Mouse (Mus musculus) NIH3T3 (cell line): ENCODE data around the gene Nrcam.

Source experiments
- DNase-seq: peaks from one replicate; pipeline ENCODE4 v3.0.0-alpha.2; 2012; ENCODE audit warnings: low read depth

Gene Nrcam

DNA sequence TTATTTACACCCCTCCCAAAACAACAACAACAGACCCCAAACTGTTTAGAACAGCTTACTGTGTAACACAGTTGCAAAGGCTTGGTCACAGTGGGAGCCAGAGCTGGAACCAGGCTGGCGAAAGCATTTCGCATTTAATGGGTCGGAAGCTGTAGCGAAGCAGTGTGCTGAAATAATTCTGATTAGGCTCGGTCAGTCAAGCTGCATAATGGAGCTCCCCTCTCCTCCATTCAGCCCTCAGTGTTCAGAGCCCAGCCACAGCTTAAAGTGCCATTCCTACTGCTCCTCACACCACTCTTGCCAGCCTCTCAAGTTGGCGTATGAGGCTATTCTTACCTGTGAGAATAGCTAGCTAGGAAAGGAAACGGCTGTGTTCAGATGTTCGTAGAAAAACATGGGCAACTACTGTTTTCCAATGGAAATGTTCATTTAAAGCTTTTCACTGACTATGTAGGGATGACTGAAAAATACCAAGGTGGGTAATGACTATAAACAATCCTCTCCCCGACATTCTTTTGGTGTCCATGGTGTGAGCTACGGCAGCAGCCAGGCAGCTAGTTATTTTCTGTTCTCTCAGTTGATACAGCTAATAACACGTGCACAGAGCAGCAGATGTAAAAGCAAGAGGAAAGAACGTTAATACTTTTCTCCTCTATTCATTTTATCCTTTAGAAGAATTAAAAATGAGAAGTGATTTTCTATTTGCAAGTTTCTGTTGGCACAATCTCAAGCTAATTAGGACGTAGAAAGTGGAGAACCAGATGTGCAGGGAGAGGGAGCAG, 108.6 kb downstream of the Nrcam start:
- no peak for DNase-seq

DNA sequence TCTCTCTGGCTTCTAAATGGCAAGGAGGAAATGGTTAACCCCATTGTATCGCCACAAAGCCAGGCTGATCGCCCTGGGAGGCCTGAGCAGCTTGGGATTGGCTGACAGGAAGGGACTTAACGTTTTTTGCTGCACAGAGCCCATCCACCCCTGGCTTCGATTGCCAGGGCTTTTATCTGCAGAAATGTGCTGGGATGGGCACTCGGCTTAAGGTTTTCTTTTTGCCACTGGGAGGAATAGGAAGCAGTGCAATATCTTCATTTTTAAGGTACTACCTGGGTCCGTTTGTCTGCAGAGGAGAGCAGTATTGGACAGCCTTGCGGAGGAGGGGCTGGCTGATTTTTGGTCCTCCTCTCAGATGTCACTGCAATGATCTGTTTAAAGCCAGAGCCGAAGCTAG, 110.2 kb downstream of the Nrcam start:
- no peak for DNase-seq

DNA sequence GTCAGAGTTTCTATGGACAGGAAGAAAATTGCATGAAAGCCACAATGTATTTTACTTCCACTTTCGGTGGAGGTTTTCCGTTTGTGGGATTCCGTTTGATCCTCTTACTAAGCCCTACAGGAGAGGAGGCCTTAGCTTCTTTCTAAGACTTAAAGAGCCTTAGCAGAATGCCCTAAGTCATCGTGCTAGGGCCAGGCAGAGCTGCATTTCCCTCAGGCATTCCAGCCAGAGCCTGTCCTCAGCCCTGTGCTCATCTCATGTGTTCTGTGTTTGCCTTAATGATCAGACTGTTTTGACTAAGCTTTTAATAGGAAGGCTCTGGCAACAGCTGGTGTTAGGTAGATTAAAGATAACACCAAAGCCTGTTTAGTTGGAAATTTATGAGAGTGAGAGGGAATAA, 111.5 kb downstream of the Nrcam start:
- DNase-seq: no peak

DNA sequence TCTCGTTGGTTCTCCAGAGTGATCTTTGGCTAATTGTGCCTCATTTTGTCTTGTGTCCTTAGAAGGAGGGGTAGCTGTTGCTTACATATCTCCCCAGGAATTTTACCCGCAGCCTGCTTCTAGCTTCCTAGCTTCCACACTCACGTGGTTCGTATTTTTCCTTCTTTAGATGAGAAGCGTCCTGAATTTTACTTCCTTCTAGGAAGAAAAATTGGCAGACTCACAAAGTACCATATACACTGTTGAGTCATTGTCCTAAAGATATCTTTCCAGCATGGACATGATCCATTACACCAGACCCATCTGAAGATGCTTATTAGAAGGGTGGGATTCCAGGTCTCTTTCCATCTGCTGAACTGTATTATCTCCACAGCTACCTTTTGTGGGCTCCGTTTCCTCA, 122.2 kb downstream of the Nrcam start:
- no peak for DNase-seq

DNA sequence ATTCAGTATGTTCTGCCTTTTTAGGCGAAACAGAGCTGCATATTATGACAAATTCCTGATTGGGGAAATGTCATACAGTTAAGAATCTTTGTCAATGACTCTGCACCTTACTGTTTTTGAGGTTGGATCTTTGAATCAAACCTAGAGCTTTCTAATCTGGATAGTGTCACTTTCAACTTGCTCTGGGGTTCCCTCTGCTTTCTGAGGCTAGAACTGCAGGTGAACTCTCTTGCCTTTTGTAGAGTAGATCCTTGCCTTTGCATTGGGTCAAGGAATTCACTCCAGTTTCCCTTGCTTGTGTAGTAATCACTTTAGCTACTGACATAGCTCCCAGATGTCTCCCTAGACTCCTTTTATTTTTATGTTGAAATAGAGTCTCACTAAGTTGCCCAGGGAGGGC, 123.1 kb downstream of the Nrcam start:
- DNase-seq: no peak

DNA sequence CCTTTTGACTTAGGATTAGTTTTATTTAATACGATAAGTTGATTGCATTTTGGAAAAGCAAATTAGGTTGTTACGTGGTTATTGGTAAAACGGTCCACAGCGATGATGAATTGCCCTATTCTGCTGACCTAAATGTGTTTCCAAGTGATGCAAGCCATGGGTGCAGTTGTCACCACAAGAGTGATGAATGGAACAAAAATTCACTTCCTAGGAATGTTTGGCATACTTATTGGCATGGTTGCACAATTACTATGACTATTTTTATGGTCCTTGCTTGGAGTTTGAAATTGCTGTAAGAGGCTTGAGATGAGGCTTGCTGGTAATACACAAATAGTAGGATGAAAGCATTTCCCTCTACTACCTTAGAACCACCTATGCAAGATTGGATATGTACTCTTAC, 125.1 kb downstream of the Nrcam start:
- peak; percentile 7 for DNase-seq

DNA sequence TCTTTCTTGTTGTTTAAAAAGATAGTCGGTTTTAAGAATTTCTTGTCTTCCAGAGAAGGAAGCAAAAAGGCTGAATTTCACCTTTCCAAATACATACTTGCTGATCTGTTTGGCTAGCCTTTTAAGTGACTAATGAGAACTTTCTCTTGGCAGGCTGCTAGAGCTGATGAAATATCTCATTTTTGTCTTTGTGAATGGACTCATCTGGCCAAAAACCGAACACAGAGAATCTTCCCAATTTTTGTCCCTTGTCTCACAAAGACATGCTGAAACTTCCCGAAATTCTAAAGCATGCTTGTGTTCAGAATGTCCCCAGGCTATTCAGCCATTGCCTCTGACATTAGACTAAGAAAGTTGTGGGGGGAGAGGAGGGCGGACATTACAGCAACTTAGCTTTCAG, 129.3 kb downstream of the Nrcam start:
- DNase-seq: no peak

DNA sequence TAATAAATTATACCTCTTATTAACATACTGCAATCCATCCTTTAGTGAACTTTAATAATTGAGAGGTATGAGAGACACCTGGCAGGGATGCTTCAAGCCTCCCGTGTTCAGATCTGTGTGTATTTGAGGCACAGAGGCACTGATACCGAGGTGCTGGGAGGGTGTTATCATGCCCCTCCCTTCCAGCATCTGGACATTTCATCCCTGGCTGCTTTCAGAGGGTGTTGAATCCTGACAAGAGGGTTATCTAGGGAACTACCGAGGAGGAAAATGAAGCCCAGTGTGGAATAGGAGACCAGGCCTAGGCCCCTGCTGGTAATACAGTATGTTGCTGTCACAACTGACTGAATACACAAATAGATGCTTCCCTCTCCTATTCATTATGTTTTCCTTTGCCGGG, 133.8 kb downstream of the Nrcam start:
- DNase-seq: no peak

DNA sequence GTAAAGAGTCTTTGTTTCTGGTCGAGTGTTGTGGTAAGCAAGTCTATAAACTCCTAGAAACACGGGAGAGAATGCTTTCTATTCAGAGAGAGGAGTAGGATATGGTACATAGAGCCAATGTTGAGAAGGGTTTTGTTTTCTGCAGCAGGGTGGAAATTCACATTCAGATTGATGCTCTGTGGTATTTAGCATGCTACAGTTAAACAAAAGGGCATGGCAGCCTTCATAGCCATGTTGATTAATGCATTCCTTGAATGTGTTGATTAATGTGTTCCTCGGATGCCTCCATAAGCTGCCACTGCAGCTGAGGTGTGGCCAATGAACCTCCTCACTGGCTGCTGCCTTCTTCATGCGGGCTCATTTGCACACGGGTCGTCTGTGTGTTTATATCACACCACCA, 134.3 kb downstream of the Nrcam start:
- DNase-seq: no peak

DNA sequence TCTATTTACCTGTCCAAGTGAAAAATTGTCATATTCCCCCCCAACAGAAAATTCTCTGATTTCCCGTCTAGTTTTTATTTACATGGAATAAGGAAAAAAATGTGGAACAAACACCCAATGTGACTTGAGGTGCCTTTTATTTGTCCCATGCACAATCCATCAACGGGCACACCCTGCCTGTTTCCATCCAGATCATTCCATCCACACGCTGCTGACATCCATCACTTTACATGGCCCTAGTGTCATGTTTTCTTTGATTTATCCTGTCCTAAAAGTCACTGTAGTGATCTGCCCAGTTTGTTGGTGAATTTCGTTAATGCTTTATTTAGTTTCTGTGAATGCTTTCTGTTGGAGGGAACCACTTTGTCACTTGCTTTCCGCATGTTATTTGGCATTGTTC, 142.4 kb downstream of the Nrcam start:
- no peak for DNase-seq

DNA sequence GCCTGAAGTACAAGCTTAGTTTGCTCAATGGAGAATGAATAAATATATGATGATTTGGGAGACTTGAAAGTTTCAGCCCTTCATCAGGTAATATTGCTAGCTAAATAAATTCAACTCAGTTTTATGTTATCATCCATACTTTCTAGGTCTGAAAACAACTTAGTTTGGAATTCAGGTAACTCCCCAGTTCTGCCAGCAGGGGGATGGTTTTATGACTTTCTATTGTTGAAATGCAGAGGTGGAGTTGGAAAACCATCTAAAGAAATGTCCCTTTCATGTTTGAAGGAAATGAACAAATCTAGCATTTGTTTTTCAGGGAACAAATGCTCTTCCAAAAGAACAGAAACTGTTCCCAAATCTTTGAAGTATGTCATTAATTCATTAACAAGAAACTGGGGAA, 146.7 kb downstream of the Nrcam start:
- no peak for DNase-seq

DNA sequence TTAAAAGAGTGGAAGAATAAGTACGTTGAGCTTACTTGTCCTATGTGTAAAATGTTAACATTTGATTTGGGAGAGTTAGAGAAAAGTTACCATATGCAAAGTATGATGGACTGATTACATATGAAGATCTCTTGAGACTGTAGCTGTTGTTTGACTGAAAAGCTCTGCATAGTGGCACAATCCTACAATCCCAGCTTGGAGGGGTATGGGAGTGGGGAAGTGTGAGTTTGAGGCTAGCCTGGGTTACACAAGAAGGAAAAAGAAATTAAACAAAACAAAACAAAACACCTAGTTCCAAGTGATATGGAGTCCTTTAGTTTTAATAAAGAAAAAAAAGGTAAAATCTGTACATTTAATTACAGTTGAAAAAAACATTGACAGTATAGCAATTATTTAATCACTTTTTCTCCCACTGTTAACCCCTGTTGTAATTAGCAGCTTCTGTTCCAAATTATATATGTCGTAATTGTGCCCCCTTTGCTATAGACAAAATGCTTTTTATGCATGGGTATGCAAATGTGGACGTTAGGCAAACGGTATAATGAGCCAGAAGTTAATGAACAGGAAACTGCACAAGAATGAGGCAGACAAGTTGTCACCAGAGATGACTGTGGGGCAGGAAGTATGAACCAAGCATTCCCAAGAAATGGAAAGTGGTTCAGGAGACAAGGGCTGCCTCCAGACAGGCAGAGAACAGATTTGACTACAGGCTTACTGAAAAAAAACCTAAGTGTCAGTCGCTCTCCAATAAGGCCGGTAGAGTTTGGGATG, 150.8 kb downstream of the Nrcam start:
- DNase-seq: no peak

DNA sequence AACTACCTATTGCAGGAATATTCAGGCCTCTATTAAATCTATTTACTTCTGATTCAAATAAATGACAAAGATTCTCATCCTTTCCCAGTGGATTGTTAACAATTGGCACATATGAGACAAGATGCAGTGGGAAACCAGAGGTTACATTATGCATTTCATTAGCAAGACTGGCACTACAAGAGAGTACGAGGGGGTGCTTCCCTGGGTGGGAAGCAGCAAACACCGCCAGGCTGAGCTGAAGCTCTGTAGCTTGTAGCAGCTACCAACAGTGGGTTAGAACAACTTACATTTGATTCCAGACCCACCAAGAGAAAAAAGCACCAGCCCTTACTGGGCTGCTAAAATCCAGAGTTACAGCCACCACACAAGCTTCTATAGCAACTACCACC, 151.3 kb downstream of the Nrcam start:
- DNase-seq: no peak

DNA sequence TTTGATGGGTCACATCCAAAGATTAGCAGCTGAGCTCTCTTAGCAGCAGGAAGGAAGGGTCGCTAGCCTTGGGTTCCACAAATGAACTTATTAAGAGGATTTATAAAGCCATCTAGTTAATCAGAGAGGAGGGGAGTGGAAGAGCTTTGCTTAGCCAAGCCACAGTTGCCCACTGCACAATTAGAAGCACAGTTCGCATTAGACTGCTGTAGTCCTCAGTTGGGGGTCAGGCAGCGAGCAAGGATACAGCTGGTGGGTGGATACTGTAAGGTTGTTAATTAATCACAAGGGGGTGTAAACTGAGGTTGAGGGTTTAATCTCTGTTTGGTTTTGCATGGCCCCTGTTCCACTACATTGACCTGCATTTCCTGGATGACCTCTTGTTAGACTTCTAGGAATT, 152.7 kb downstream of the Nrcam start:
- DNase-seq: no peak

DNA sequence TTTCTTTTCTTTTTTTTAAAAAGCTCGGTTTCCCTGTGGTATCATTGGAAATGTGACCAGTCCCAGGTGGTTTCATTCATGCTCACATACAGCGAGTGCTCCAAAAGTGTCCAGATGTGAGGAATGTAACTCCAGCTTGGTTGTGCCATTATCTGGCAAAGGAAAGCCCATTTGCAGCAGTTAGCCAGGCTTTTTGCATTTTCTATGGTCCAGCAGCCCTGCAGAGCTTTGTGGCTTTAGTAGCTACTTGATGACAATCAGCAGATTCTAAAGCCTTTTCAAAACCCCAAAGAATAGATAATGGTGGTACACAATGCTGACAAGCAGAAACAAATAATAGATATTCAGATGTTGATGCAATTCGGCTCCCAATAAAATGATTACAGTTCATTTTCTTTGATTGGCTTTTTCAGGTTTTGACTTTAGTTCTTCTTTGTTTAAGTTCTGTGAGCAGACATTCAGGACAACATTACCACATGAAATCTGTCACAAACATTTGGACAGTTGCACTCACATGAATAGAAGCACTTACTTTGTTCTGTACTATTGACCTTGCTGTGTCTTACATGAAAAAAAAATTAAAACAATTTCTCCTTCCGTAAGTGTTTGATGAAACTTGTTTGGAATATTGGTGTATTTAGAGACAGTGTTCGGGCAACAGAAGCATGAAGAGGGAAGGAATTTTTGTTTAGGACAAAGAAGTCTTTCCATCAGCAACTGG, 164.2 kb downstream of the Nrcam start:
- DNase-seq: no peak

DNA sequence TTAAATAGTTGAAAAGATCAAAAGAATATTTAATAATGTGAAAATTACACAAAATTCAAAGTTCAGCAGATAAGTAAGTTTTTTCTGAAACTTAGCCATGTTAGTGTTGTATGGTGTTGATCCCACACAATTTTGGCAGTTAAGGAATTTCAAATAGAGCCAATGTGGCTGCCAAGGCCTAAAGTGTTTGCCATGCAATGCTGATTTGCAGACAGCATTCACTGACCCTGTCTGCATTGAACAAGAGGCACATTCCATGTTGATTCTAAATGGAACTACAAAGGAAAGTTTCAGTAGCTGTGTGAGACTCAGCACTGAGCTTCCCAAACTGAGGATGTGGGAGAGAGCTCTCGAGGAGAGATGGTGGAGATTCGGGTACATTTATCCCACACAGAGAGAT, 169.1 kb downstream of the Nrcam start:
- no peak for DNase-seq

DNA sequence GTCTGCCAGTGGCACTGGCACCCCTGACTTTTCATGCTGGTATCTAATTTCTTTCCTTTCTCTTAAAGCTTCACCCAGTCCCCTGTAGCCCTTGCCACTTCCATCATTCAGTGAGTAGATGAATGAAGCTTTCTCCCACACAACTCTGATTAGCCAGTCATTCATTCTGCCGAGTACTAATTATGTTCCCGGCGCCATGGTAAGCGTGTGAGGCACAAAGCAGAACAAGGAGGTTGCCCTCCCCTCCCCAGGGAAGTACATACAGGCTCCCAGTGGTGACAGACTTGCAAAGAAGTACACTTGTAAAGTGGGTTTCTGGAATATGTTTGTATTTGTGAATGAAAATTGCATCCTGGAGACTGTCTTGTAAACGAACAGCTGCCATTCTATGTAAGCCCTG, 170.2 kb downstream of the Nrcam start:
- no peak for DNase-seq

DNA sequence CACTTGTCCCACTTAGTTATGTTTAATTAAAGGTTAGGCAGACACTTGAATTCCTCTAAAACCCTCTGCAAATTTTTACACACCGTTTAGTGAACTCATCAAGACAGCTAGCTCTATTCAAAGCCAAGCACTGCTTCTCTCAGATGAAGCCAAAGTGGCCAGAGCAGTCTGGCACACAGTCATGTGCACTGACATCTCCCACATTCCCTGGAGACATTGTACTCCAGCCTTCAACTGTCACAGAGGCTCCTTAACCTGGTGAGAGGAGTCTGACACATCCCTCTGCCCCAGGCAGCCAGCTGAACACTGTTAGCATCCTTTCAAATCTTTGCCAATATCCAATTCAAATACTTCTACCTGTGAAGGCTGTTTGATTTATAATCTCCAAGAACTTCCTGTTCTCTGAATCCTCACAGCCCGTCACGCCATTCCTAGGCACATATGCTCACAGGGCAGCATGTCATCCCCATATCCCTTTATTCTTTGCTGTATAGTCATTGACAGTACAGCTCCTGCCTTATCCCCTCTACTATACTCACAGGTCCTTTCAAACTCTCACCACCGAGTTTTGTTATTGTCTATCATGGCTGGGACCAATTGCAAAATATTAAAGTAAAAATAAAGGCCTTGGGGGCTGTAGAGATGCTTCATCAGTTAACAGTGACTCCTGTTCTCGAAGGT, 173.3 kb downstream of the Nrcam start:
- DNase-seq: no peak

DNA sequence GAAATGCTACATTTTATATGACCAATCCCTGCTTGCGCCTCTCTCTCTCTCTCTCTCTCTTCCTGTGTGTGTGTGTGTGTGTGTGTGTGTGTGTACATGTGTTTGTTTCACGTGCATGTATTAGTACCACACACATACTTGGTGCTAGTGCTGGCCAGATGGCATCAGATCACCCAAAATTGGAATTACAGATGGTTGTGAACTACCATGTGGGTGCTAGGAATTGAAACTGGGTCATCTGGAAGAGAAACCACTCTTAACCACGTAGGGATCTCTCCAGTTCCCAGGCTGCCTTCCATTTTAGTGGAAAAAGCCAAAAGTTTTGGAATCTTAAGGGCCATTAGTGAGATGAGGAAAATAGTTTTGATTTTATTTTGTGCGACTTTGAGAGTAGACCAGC, 175.1 kb downstream of the Nrcam start:
- no peak for DNase-seq

DNA sequence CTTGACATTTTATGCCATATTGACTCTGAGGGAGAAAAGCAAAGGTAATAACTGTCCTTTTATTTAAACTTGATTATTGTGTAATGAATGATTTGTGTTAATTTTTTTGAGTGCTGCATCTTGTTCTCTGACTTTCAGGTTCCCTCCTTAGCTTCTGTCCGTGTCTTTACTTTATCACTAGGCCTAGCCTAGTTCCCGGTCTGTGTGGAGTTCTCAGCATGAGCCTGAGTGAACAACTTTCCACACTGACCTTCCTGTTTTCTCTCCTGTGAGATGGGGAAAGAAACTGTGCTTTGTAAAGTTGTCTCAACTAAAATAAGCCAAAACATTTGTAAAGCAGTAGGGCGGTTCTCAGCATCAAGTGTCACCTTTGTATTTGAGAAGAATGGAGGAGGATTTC, 179.9 kb downstream of the Nrcam start:
- no peak for DNase-seq

DNA sequence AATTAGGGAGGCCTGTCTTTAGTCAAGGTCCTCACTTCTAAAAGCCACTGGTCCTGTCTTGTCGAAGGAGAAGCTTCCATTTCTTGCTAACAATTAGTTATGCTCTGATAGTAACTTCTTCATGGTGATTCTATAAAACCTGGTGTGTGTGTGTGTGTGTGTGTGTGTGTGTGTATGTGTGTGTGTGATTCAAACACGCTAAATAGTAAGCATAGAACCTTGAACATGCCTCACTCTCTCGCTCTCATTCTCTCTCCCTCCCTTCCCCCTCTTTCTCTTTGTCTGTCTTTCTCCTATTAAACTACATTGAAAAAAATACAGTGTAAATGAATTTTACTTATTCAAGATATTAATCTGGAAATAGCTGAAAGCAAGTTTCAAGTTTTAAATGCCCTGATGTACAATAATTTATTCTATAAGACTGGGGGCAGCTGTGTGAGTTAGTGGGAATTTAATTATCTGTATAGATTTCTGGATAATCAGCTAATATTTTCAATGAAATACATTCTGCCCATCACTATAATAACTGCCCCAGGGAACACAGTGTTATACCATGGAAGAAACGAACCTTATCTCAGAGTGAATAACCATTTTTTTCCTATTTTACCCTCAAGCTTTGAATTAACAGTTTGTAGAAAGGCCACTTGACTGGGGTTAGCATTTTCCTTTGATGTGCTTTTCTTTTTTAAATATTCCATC, 180.9 kb downstream of the Nrcam start:
- no peak for DNase-seq

DNA sequence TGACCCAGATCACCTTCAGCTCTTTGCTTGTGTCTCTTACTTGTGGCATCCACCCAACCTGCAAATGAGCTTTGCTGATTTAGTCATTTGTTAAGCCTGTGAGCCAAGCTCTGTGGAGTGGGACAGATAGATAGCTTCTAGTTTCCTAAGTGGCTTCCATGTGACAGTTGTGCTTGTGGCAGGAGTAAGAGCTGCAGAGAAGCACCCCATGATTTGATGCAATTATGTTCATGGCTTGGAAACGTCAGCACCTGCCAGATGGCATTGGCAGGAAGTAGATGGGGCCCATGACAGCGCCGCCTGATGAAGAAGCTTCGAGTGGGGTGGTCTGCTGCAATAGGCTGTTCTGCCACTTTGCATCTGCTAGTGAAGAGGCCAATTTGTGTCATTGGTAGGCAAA, 186.4 kb downstream of the Nrcam start:
- no peak for DNase-seq
